Mouse (Mus musculus) ES-E14 (cell line): ENCODE results near the gene Klhl30. TPM values are rescaled to one million over a fixed set of nuclear protein-coding genes. Genes with fewer than 3 reads are reported as not detected.

Source experiments
- DNase-seq: peaks from one replicate; pipeline ENCODE4 v3.0.0-alpha.2; 2013; ENCODE audit warnings: low read depth, low spot score
- H3K27ac ChIP-seq: 2 replicates; pipeline ENCODE4 v1.5.1; 2012; ENCODE audit warnings: low read depth, mild to moderate bottlenecking, low read length, moderate library complexity, mixed read lengths; ENCODE audit not compliant: poor library complexity, insufficient read depth, severe bottlenecking
- H3K36me3 ChIP-seq: 2 replicates; pipeline ENCODE4 v1.6.1; 2012; ENCODE audit warnings: mild to moderate bottlenecking, low read length, moderate library complexity, mixed read lengths; ENCODE audit not compliant: control insufficient read depth, poor library complexity, insufficient read depth, severe bottlenecking
- H3K4me1 ChIP-seq, 2 experiments: fragments of 150-350 bp in 1 of 2; sonication (generic) in 1 of 2; 2 replicates each; pipeline ENCODE4 v1.6.1; 2012; ENCODE audit warnings: low read length in 2 of 2, mild to moderate bottlenecking in 1 of 2, mixed read lengths in 1 of 2; ENCODE audit not compliant: control insufficient read depth in 2 of 2, insufficient read depth in 2 of 2, poor library complexity in 1 of 2
- H3K4me3 ChIP-seq, 2 experiments: fragments of 150-350 bp in 1 of 2; sonication (generic) in 1 of 2; 2 replicates each; pipeline ENCODE4 v1.5.1; 2012; ENCODE audit warnings: low read length in 2 of 2, low read depth in 1 of 2, mild to moderate bottlenecking in 1 of 2, mixed read lengths in 1 of 2; ENCODE audit not compliant: insufficient read depth in 1 of 2, poor library complexity in 1 of 2, severe bottlenecking in 1 of 2
- H3K9ac ChIP-seq: 2 replicates; pipeline ENCODE4 v1.6.1; 2012; ENCODE audit warnings: low read depth, mild to moderate bottlenecking, low read length, mixed read lengths; ENCODE audit not compliant: poor library complexity, insufficient read depth, severe bottlenecking
- H3K9me3 ChIP-seq: fragments of 150-350 bp; sonication (generic); 2 replicates; pipeline ENCODE4 v1.6.1; 2012; ENCODE audit warnings: low read depth, mild to moderate bottlenecking, low read length; ENCODE audit not compliant: control insufficient read depth, insufficient read depth
- CHD2 ChIP-seq: IDR thresholded peaks from 2 replicates; pipeline ENCODE4 v1.6.1; 2014; ENCODE audit warnings: mild to moderate bottlenecking, low read depth, low read length, inconsistent platforms
- HCFC1 ChIP-seq: IDR thresholded peaks from 2 replicates; pipeline ENCODE4 v1.6.1; 2012; ENCODE audit warnings: low read length, inconsistent platforms, borderline replicate concordance; ENCODE audit not compliant: insufficient read depth
- MAFK ChIP-seq: IDR thresholded peaks from 2 replicates; pipeline ENCODE4 v1.6.1; 2014; ENCODE audit warnings: mild to moderate bottlenecking, low read depth, low read length, inconsistent platforms; ENCODE audit not compliant: insufficient read depth
- ZC3H11A ChIP-seq: IDR thresholded peaks from 2 replicates; pipeline ENCODE4 v1.6.1; 2012; ENCODE audit warnings: low read depth, mild to moderate bottlenecking, inconsistent platforms, low read length, borderline replicate concordance
- ZNF384 ChIP-seq: IDR thresholded peaks from 2 replicates; pipeline ENCODE4 v1.6.1; 2012; ENCODE audit warnings: low read depth, low read length, inconsistent platforms
- in situ Hi-C, 2 experiments: fragments of 600-800 bp; cut with MboI; formaldehyde crosslinking; loops; one replicate each; pipeline ENCODE4 v1.15.1; 2025; ENCODE audit warnings: low sequenced_read_pairs in 2 of 2, inconsistent platforms in 1 of 2; ENCODE audit not compliant: unreplicated experiment in 2 of 2
- total RNA-seq: library from RNA; depleted of rRNA; stranded (reverse); fragments of 300-350 nt; gene quantifications from 2 replicates; pipeline ENCODE4 v1.2.3, GENCODE M21; 2012

The Klhl30 gene
- total RNA-seq, 1 experiment = 2.2 TPM

GRCm38 (mm10) chr1:91356105-91356504 is 5.3 kb downstream of the Klhl30 start:
- DNase-seq = no peak
- Histone ChIP-seq H3K4me3 (no peak overlapping the region), H3K27ac (no peak overlapping the region), H3K9ac (no peak overlapping the region), H3K9me3 (no peaks in the 10 kb centered on the region), H3K4me1 (no peaks in the 10 kb centered on the region), H3K36me3 (no peaks in the 10 kb centered on the region)
- TF ChIP-seq HCFC1 (no peak), CHD2 (no peak), ZC3H11A (no peak)
- in situ Hi-C loops = no loop called here

- in situ Hi-C loops = no loop called here
- Histone ChIP-seq H3K27ac (no peak overlapping the region), H3K9me3 (no peaks in the 10 kb centered on the region), H3K36me3 (no peaks in the 10 kb centered on the region), H3K4me1 (no peaks in the 10 kb centered on the region), H3K9ac (no peak overlapping the region), H3K4me3 (no peak overlapping the region)
- TF ChIP-seq HCFC1 (no peak), ZNF384 (no peak), MAFK (no peak), ZC3H11A (no peak), CHD2 (no peak)
- DNase-seq = no peak
Observed at GRCm38 (mm10) chr1:91362113-91362512, 11.3 kb downstream of the Klhl30 start.

GRCm38 (mm10) chr1:91364822-91365644 is 14.2 kb downstream of the Klhl30 start:
- in situ Hi-C loops = no loop called here
- H3K36me3 ChIP-seq = peaks cover under 1% of the 10 kb centered on the region; the same call in 1 of the 2 replicates

GRCm38 (mm10) chr1:91365816-91366214 is 15.0 kb downstream of the Klhl30 start:
- H3K9me3 ChIP-seq = no peaks in the 10 kb centered on the region
- no peak for DNase-seq
- H3K4me3 ChIP-seq = peak overlapping the region; percentile 28 to 75; a peak in 2 of 4 replicates
- peaks cover 2 to 5% of the 10 kb centered on the region in 2 experiments; a peak in 2 of 4 replicates for H3K4me1 ChIP-seq
- no peak overlapping the region for H3K27ac ChIP-seq
- H3K9ac ChIP-seq = no peak overlapping the region; the same call in 1 of the 2 replicates
- no peak for TF ChIP-seq ZC3H11A
- TF ChIP-seq MAFK = no peak
- TF ChIP-seq ZNF384 = no peak
- TF ChIP-seq CHD2 = no peak
- no peak for TF ChIP-seq HCFC1
- in situ Hi-C loops = no loop called here
- peaks cover 3% of the 10 kb centered on the region; the same call in 1 of the 2 replicates for H3K36me3 ChIP-seq

More at GRCm38 (mm10) chr1:91364822-91365644, 14.2 kb downstream of the Klhl30 start:
- no peak for TF ChIP-seq CHD2
- no peak for TF ChIP-seq ZNF384
- no peak for TF ChIP-seq ZC3H11A
- no peak for TF ChIP-seq HCFC1
- TF ChIP-seq MAFK = no peak
- DNase-seq = no peak
- H3K27ac ChIP-seq = no peak overlapping the region
- no peak overlapping the region for H3K9ac ChIP-seq
- no peaks in the 10 kb centered on the region for H3K9me3 ChIP-seq
- H3K4me3 ChIP-seq = no peak overlapping the region
- peaks cover 0 to 2% of the 10 kb centered on the region in 2 experiments; a peak in 1 of 4 replicates for H3K4me1 ChIP-seq
